Mouse (Mus musculus): ENCODE measurements around the gene Zbp1.

Gene Zbp1

GRCm38 (mm10) chr2:173158390-173159055 is 60.2 kb downstream of the Zbp1 start:
- no peak for DNase-seq (ENCODE audit: extremely low read depth, insufficient read length, low spot score)

GRCm38 (mm10) chr2:173157871-173158270 is 60.9 kb downstream of the Zbp1 start:
- DNase-seq (ENCODE audit: extremely low read depth, insufficient read length, low spot score) = no peak

- no peak for DNase-seq (ENCODE audit: extremely low read depth, insufficient read length, low spot score)
Observed at GRCm38 (mm10) chr2:173157376-173157775, 61.3 kb downstream of the Zbp1 start.

GRCm38 (mm10) chr2:173156923-173157322 is 61.8 kb downstream of the Zbp1 start:
- DNase-seq (ENCODE audit: extremely low read depth, insufficient read length, low spot score) = no peak

Data from 3134 (cell line).